Mouse (Mus musculus): ENCODE measurements around the gene Kcng4.

Kcng4 gene

GRCm38 (mm10) chr8:119644429-119644960 lies 9.0 kb upstream of the Kcng4 start:
- in situ Hi-C loops (cut with MboI; ENCODE audit: unreplicated experiment in 2 of 2) = no loop called here

- in situ Hi-C loops (cut with MboI; ENCODE audit: unreplicated experiment in 2 of 2) = no loop called here
These were observed 7.5 kb upstream of the Kcng4 start for GRCm38 (mm10) chr8:119642960-119643359.

- in situ Hi-C loops (cut with MboI; ENCODE audit: unreplicated experiment in 2 of 2) = no loop called here
These were observed 5.6 kb upstream of the Kcng4 start for GRCm38 (mm10) chr8:119641058-119641457.

GRCm38 (mm10) chr8:119639798-119640197 lies 4.3 kb upstream of the Kcng4 start:
- in situ Hi-C loops (cut with MboI; ENCODE audit: unreplicated experiment in 2 of 2) = no loop called here

GRCm38 (mm10) chr8:119638261-119638660 lies 2.8 kb upstream of the Kcng4 start:
- in situ Hi-C loops (cut with MboI; ENCODE audit: unreplicated experiment in 2 of 2) = no loop called here

- in situ Hi-C loops (cut with MboI; ENCODE audit: unreplicated experiment in 2 of 2) = no loop called here
These were observed 1.9 kb upstream of the Kcng4 start for GRCm38 (mm10) chr8:119637381-119637780.

- in situ Hi-C loops (cut with MboI; ENCODE audit: unreplicated experiment in 2 of 2) = no loop called here
These were observed 1.3 kb upstream of the Kcng4 start for GRCm38 (mm10) chr8:119636766-119637165.

GRCm38 (mm10) chr8:119635958-119636357 lies 478 bp upstream of the Kcng4 start:
- in situ Hi-C loops (cut with MboI; ENCODE audit: unreplicated experiment in 2 of 2) = no loop called here

GRCm38 (mm10) chr8:119634616-119635336 lies 704 bp downstream of the Kcng4 start:
- in situ Hi-C loops (cut with MboI; ENCODE audit: unreplicated experiment in 2 of 2) = no loop called here

GRCm38 (mm10) chr8:119632909-119633308 lies 2.6 kb downstream of the Kcng4 start:
- in situ Hi-C loops (cut with MboI; ENCODE audit: unreplicated experiment in 2 of 2) = no loop called here

- in situ Hi-C loops (cut with MboI; ENCODE audit: unreplicated experiment in 2 of 2) = no loop called here
These were observed 3.2 kb downstream of the Kcng4 start for GRCm38 (mm10) chr8:119632246-119632645.

- in situ Hi-C loops (cut with MboI; ENCODE audit: unreplicated experiment in 2 of 2) = no loop called here
These were observed 4.6 kb downstream of the Kcng4 start for GRCm38 (mm10) chr8:119630841-119631240.

- in situ Hi-C loops (cut with MboI; ENCODE audit: unreplicated experiment in 2 of 2) = no loop called here
These were observed 7.7 kb downstream of the Kcng4 start for GRCm38 (mm10) chr8:119627613-119628359.

- in situ Hi-C loops (cut with MboI; ENCODE audit: unreplicated experiment in 2 of 2) = no loop called here
These were observed 8.3 kb downstream of the Kcng4 start for GRCm38 (mm10) chr8:119627199-119627598.

- in situ Hi-C loops (cut with MboI; ENCODE audit: unreplicated experiment in 2 of 2) = no loop called here
These were observed 9.7 kb downstream of the Kcng4 start for GRCm38 (mm10) chr8:119625788-119626187.

GRCm38 (mm10) chr8:119624916-119625315 lies 10.6 kb downstream of the Kcng4 start:
- in situ Hi-C loops (cut with MboI; ENCODE audit: unreplicated experiment in 2 of 2) = no loop called here

GRCm38 (mm10) chr8:119623744-119624143 lies 11.7 kb downstream of the Kcng4 start:
- in situ Hi-C loops (cut with MboI; ENCODE audit: unreplicated experiment in 2 of 2) = no loop called here

GRCm38 (mm10) chr8:119623061-119623460 lies 12.4 kb downstream of the Kcng4 start:
- in situ Hi-C loops (cut with MboI; ENCODE audit: unreplicated experiment in 2 of 2) = no loop called here

GRCm38 (mm10) chr8:119622555-119622954 lies 12.9 kb downstream of the Kcng4 start:
- in situ Hi-C loops (cut with MboI; ENCODE audit: unreplicated experiment in 2 of 2) = no loop called here

GRCm38 (mm10) chr8:119620848-119621465 lies 14.5 kb downstream of the Kcng4 start:
- in situ Hi-C loops (cut with MboI; ENCODE audit: unreplicated experiment in 2 of 2) = no loop called here

- in situ Hi-C loops (cut with MboI; ENCODE audit: unreplicated experiment in 2 of 2) = no loop called here
These were observed 15.2 kb downstream of the Kcng4 start for GRCm38 (mm10) chr8:119620116-119620840.
